Mouse (Mus musculus) lung, postnatal 0 days (tissue): ENCODE results near the gene Nrxn3.

ENCODE experiments used
- CTCF ChIP-seq: IDR thresholded peaks from 2 replicates; pipeline ENCODE4 v1.5.1; 2016; ENCODE audit warnings: antibody characterized with exemption, mild to moderate bottlenecking
- EP300 ChIP-seq: IDR thresholded peaks from 2 replicates; pipeline ENCODE4 v1.6.1; 2016; ENCODE audit warnings: antibody characterized with exemption, mild to moderate bottlenecking, control low read depth

DNA sequence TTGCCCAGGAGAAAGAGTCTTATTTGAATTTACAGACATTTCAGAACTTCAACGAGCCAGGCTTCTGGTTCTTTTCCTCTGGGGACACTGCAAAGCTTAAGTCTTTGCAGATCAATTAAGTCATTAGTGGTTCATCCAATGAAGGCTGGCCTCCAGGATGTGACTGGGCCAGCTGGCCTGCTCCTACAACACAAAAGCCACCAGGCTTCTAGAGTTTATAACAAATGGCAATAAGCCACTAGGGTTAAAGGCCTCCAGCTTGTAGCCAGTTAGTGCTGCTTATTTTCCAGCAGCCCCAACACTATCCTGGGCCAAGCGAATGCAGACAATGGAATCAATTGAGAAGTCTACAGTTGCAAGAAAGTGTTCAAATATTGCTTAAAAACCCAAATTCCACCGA lies 1304.3 kb downstream of the Nrxn3 start:
- TF ChIP-seq CTCF (no peak), EP300 (no peak)
